Mouse (Mus musculus) pancreas, adult 10 weeks (tissue): Measurements from ENCODE around the gene Lgsn. TPM values are rescaled to one million over a fixed set of nuclear protein-coding genes. Genes with fewer than 3 reads are reported as not detected.

Experiments
- polyA plus RNA-seq: library from polyadenylated mRNA; stranded (reverse); fragments of 350-450 nt; fragmentation: Illumina TruSeq; extraction: RNeasy Lipid Tissue Mini Kit (QIAGEN cat#74804); gene quantifications from one replicate; pipeline ENCODE4 v1.2.3, GENCODE M21; 2015; ENCODE audit warnings: low read depth, low replicate concordance; ENCODE audit not compliant: insufficient read depth

Gene Lgsn
- not detected for polyA plus RNA-seq

DNA sequence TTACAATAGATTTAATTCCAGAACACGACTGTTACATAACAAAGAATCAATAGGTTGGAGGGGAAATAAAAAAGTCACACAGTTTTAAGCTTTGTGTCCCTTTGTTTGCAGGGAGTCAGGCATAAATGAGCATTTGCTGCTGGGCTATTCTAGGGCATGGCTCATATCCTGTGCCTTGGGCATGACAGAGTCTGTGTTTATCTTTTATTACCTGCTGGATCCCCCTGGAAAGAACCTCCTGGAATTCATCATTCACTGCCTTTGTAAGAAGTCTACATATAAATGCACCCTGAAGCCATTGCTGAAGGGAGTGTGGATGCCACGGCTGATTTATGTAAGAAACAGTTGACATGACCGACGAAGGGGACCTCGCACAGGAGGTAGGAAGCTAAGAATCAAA lies at the start of gene Lgsn:
Gene Lgsn (plus strand): TSS at position 301 of the 400 bp plus-strand sequence.

GRCm38 (mm10) chr1:31222564-31222963 lies 46.4 kb downstream of the Lgsn start, which contains the start of the genes 4931428L18Rik and Pih1d3:
TSS of gene 4931428L18Rik (minus strand) at chr1:31222684.
TSS of gene Pih1d3 (plus strand) at chr1:31222838.

Other genes starting within 250 kb of the Lgsn start
- gene AC153137.1, start 198.4 kb upstream of the Lgsn start, polyA plus RNA-seq, result not detected
- gene 4931428L18Rik, start 46.3 kb downstream of the Lgsn start, polyA plus RNA-seq, result not detected
- not detected for gene Pih1d3, start 46.4 kb downstream of the Lgsn start, polyA plus RNA-seq